Mouse (Mus musculus): ENCODE measurements around the gene Dhx36. TPM values are rescaled to one million over a fixed set of nuclear protein-coding genes. Genes with fewer than 3 reads are reported as not detected.

Dhx36 gene
- 14.5 and 19.3 TPM in 2 replicates for polyA plus RNA-seq (2015; fragmentation: Nextera tagmentation; extraction: Ambion mirVana)

DNA sequence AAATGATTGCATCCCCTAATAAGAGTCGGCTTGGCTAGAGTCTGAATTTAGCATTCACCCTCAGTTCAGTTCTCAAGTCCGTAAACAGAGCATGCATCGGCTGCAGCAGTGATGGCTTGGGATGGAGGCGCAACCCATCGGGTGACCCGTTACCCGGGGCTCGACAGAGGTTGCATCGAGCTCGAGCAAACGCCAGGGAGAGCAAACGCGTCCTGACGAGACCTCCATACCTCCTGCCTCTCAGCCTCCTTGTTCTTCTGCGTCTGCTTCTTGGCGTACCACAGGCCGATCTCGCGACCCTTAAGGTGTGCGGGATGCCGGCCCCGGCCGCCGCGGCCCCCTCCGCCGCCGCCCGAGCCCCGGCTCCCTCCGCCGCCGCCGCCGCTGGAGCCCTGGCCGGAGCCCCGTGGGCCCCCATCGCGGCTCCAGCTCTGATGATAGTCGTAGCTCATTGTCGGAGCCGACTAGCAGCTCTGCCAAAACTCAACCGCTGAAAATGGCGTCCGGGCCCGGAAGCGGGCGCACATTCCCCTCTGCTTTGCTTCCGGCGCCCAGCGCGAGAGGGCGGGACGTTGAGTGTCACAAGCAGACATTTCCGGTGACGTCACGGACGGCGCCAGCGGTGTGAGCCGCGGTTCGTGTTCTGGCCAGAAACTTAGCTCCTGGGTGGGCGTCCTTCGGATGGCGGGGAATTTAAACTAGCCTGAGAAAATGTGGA, at the start of gene Dhx36:
Gene Dhx36 (minus strand): TSS at position 517 of the 718 bp plus-strand sequence.

Other genes with a start within 250 kb of the Dhx36 start
- 3.5 and 4.3 TPM in 2 replicates for gene Arhgef26, start 168.7 kb downstream of the Dhx36 start, polyA plus RNA-seq (2015; fragmentation: Nextera tagmentation; extraction: Ambion mirVana)
- gene Gpr149, start 98.1 kb upstream of the Dhx36 start, polyA plus RNA-seq (2015; fragmentation: Nextera tagmentation; extraction: Ambion mirVana) = 0.07 TPM in 1 of 2 replicates, not detected in the other

Measured in adrenal gland, postnatal 0 days (tissue).